Mouse (Mus musculus) heart, embryonic 11.5 days (tissue): ENCODE results near the gene Gpalpp1. TPM values are rescaled to one million over a fixed set of nuclear protein-coding genes. Genes with fewer than 3 reads are reported as not detected.

Source experiments
- polyA plus RNA-seq: library from polyadenylated mRNA; unstranded; fragments of >200 nt; fragmentation: Nextera tagmentation; extraction: Ambion mirVana; gene quantifications from 2 replicates; pipeline ENCODE4 v1.2.1, GENCODE M21; 2014

Gene Gpalpp1
- polyA plus RNA-seq, 1 experiment from 2014 or later: 10.4 TPM

Other genes starting within 250 kb of the Gpalpp1 start
- 0.13 and 0.50 TPM in 2 replicates for gene Kctd4, start 155.8 kb downstream of the Gpalpp1 start, polyA plus RNA-seq
- 34.7 and 36.7 TPM in 2 replicates for gene Gtf2f2, start 99.9 kb downstream of the Gpalpp1 start, polyA plus RNA-seq
- 11.2 and 11.4 TPM in 2 replicates for gene Nufip1, start 131 bp upstream of the Gpalpp1 start, polyA plus RNA-seq